Mouse (Mus musculus) midbrain, embryonic 15.5 days (tissue): ENCODE results near the gene Iqsec3. TPM values are rescaled to one million over a fixed set of nuclear protein-coding genes. Genes with fewer than 3 reads are reported as not detected.

Source experiments
- ATAC-seq: fragments of 200-750 bp; cut with Nextera tagmentation; replicated peaks from 2 replicates; pipeline ENCODE4 v1.8.0; 2017; ENCODE audit warnings: moderate TSS enrichment
- H3K27ac ChIP-seq: fragments of 300-500 bp; sonication (generic); 2 replicates; pipeline ENCODE4 v1.5.1; 2015; ENCODE audit warnings: mild to moderate bottlenecking, inconsistent platforms
- H3K27me3 ChIP-seq: fragments of 300-500 bp; sonication (generic); replicated peaks from 2 replicates; pipeline ENCODE4 v1.6.1; 2015; ENCODE audit warnings: inconsistent platforms
- H3K36me3 ChIP-seq: fragments of 300-500 bp; sonication (generic); replicated peaks from 2 replicates; pipeline ENCODE4 v1.6.1; 2015; ENCODE audit warnings: inconsistent platforms
- H3K4me1 ChIP-seq: fragments of 300-500 bp; sonication (generic); 2 replicates; pipeline ENCODE4 v1.6.1; 2015; ENCODE audit warnings: inconsistent platforms
- H3K4me2 ChIP-seq: fragments of 300-500 bp; sonication (generic); 2 replicates; pipeline ENCODE4 v1.6.1; 2015; ENCODE audit warnings: inconsistent platforms, mild to moderate bottlenecking, moderate library complexity
- H3K4me3 ChIP-seq: fragments of 300-500 bp; sonication (generic); 2 replicates; pipeline ENCODE4 v1.5.1; 2015; ENCODE audit warnings: mild to moderate bottlenecking, inconsistent platforms
- H3K9ac ChIP-seq: fragments of 300-500 bp; sonication (generic); 2 replicates; pipeline ENCODE4 v1.6.1; 2015; ENCODE audit warnings: mild to moderate bottlenecking, inconsistent platforms
- H3K9me3 ChIP-seq: fragments of 300-500 bp; sonication (generic); 2 replicates; pipeline ENCODE4 v1.6.1; 2016; ENCODE audit warnings: inconsistent platforms
- WGBS: fragments of 180-500 bp; shearing (Covaris S2); methylation state at CpG from one replicate; pipeline ENCODE4 v1.1.7; 2015; ENCODE audit warnings: mixed read lengths; 5-methylcytosine and 5-hydroxymethylcytosine counted together
- microRNA-seq: library from miRNA; unstranded; fragments of <30 nt; microRNA quantifications from one replicate; pipeline ENCODE4, GENCODE M21; 2016
- polyA plus RNA-seq: library from polyadenylated mRNA; unstranded; fragments of >200 nt; fragmentation: Nextera tagmentation; extraction: Ambion mirVana; gene quantifications from 2 replicates; pipeline ENCODE4 v1.2.1, GENCODE M21; 2015

Gene Iqsec3
- polyA plus RNA-seq, 1 experiment from 2014 or later, result 13.7 TPM

GRCm38 (mm10) chr6:121325740-121326139 is 147.7 kb downstream of the Iqsec3 start:
- ATAC-seq, result no peak
- Histone ChIP-seq H3K9me3 (no peaks in the 10 kb centered on the region), H3K4me2 (no peak overlapping the region)

GRCm38 (mm10) chr6:121325298-121325697 is 148.2 kb downstream of the Iqsec3 start:
- Histone ChIP-seq H3K4me1 (peaks cover 8% of the 10 kb centered on the region; the same call in 1 of the 2 replicates), H3K27me3 (no peaks in the 10 kb centered on the region), H3K4me2 (no peak overlapping the region), H3K9me3 (no peaks in the 10 kb centered on the region), H3K4me3 (no peak overlapping the region), H3K27ac (no peak overlapping the region), H3K9ac (no peak overlapping the region), H3K36me3 (no peaks in the 10 kb centered on the region)
- ATAC-seq, result no peak
- 89% methylated on average over 2 of the region's 3 CpGs for WGBS

More at GRCm38 (mm10) chr6:121325740-121326139, 147.7 kb downstream of the Iqsec3 start:
- Histone ChIP-seq H3K4me3 (no peak overlapping the region), H3K36me3 (no peaks in the 10 kb centered on the region), H3K27me3 (no peaks in the 10 kb centered on the region), H3K4me1 (peaks cover 8% of the 10 kb centered on the region; the same call in 1 of the 2 replicates), H3K27ac (no peak overlapping the region), H3K9ac (no peak overlapping the region)
- WGBS, result 81% methylated on average over 9 of the region's 9 CpGs

Small RNA genes lying within 50 kb of the gene (microRNA-seq; reads per million reads assigned to microRNA genes)
- not detected for gene Gm24855

Other genes starting within 250 kb of the Iqsec3 start
- gene Usp18, start 227.8 kb downstream of the Iqsec3 start, polyA plus RNA-seq, result 2.1 and 3.4 TPM in 2 replicates
- 50.2 and 63.7 TPM in 2 replicates for gene Slc6a13, start 173.5 kb downstream of the Iqsec3 start, polyA plus RNA-seq
- 2.5 and 3.3 TPM in 2 replicates for gene Slc6a12, start 130.6 kb downstream of the Iqsec3 start, polyA plus RNA-seq
- gene A2m, start 161.7 kb upstream of the Iqsec3 start, polyA plus RNA-seq, result 15.0 and 17.8 TPM in 2 replicates